In the genomic region with DNA sequence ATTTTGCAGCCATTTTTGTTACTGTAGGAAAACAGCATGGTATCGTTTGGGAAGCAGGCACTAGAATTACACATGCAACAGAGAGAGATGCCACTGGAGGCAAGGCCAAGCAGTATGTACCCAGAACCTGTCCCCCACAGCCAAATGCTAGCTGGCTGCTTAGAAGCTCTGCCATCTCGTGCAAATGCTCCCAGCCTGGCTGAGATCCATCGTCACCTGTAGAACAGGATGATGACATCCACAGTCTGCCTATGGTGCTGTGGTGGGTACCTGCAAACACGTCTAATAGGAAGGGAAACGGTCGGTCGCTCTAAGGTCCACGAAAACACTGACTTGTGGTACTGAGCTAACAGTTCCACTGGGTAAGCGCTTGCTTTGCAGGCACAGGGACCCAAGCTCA, we compare ENCODE assay signal across 26 mouse cellular contexts.
"Had no signal": no experiment of that assay in that cellular context is flagged by ENCODE, and none has a peak within 500 bp of the region (broad histone marks: within the 10 kb centered on the region; RNA-seq: fewer than 3 reads in every experiment).

No protein-coding gene starts in this region.

- H3K36me3 ChIP-seq: kidney, embryonic 15.5 days; limb, embryonic 13.5 days; liver, embryonic 12.5 days; liver, embryonic 15.5 days; lung, embryonic 15.5 days; midbrain, embryonic 10.5 days; midbrain, embryonic 15.5 days; neural tube, embryonic 12.5 days; neural tube, embryonic 15.5 days had no signal

- H3K4me1 ChIP-seq: liver, embryonic 15.5 days; megakaryocyte, embryonic 14.5 days had no signal

- H3K27me3 ChIP-seq: kidney, embryonic 15.5 days; limb, embryonic 13.5 days; lung, embryonic 15.5 days; midbrain, embryonic 15.5 days; neural tube, embryonic 12.5 days; neural tube, embryonic 15.5 days had no signal

- ATAC-seq: liver, embryonic 12.5 days; midbrain, embryonic 15.5 days had no signal

- H3K9ac ChIP-seq: kidney, embryonic 15.5 days; limb, embryonic 13.5 days; liver, embryonic 12.5 days; liver, embryonic 15.5 days; lung, embryonic 15.5 days; midbrain, embryonic 15.5 days; neural tube, embryonic 12.5 days; neural tube, embryonic 15.5 days had no signal

- DNase-seq: kidney, adult 8-10 months; kidney, postnatal 10 days; kidney, postnatal 36 days; layer of hippocampus, postnatal 36 days; liver; lung, adult 18-20 months; lung, postnatal 10 days; lung, postnatal 36 days; right cerebral cortex, adult 18-20 months; right cerebral cortex, postnatal 14 days; right cerebral cortex, postnatal 4 days; thymus, adult 2 months; thymus, postnatal 14 days had no signal

- H3K4me3 ChIP-seq: kidney, embryonic 15.5 days; left cerebral cortex, adult 2 months; limb, embryonic 10.5 days; limb, embryonic 13.5 days; liver, embryonic 12.5 days; liver, embryonic 15.5 days; lung, embryonic 15.5 days; megakaryocyte, embryonic 14.5 days; midbrain, embryonic 10.5 days; midbrain, embryonic 15.5 days; neural tube, embryonic 12.5 days; neural tube, embryonic 15.5 days had no signal

- H3K27ac ChIP-seq: kidney, embryonic 15.5 days; left cerebral cortex, adult 2 months; limb, embryonic 10.5 days; limb, embryonic 13.5 days; liver, embryonic 12.5 days; liver, embryonic 15.5 days; lung, embryonic 15.5 days; midbrain, embryonic 10.5 days; midbrain, embryonic 15.5 days; neural tube, embryonic 12.5 days; neural tube, embryonic 15.5 days; stomach, postnatal 0 days had no signal

- H3K4me2 ChIP-seq: kidney, embryonic 15.5 days; limb, embryonic 13.5 days; liver, embryonic 12.5 days; liver, embryonic 15.5 days; lung, embryonic 15.5 days; midbrain, embryonic 15.5 days; neural tube, embryonic 12.5 days; neural tube, embryonic 15.5 days had no signal

- H3K9me3 ChIP-seq: kidney, embryonic 15.5 days; limb, embryonic 10.5 days; limb, embryonic 13.5 days; liver, embryonic 12.5 days; liver, embryonic 15.5 days; lung, embryonic 15.5 days; megakaryocyte, embryonic 14.5 days; midbrain, embryonic 10.5 days; midbrain, embryonic 15.5 days; neural tube, embryonic 12.5 days; neural tube, embryonic 15.5 days had no signal
